Mouse (Mus musculus): ENCODE data around the gene Chmp3.

Gene Chmp3

GRCm38 (mm10) chr6:71608994-71609393 is 65.4 kb downstream of the Chmp3 start:
- no peak for DNase-seq (ENCODE audit: low read depth, low spot score)

- DNase-seq (ENCODE audit: low read depth, low spot score), result no peak
These were observed 66.4 kb downstream of the Chmp3 start for GRCm38 (mm10) chr6:71609968-71610367.

- DNase-seq (ENCODE audit: low read depth, low spot score), result no peak
These were observed 69.6 kb downstream of the Chmp3 start for GRCm38 (mm10) chr6:71613225-71613624.

GRCm38 (mm10) chr6:71616959-71617358 is 73.4 kb downstream of the Chmp3 start:
- no peak for DNase-seq (ENCODE audit: low read depth, low spot score)

GRCm38 (mm10) chr6:71621551-71621950 is 78.0 kb downstream of the Chmp3 start:
- DNase-seq (ENCODE audit: low read depth, low spot score), result no peak

GRCm38 (mm10) chr6:71621981-71622380 is 78.4 kb downstream of the Chmp3 start:
- DNase-seq (ENCODE audit: low read depth, low spot score), result no peak

GRCm38 (mm10) chr6:71624723-71625122 is 81.1 kb downstream of the Chmp3 start:
- peak; percentile 3 for DNase-seq (ENCODE audit: low read depth, low spot score)

- DNase-seq (ENCODE audit: low read depth, low spot score), result no peak
These were observed 82.4 kb downstream of the Chmp3 start for GRCm38 (mm10) chr6:71625984-71626383.

GRCm38 (mm10) chr6:71627325-71627724 is 83.7 kb downstream of the Chmp3 start:
- no peak for DNase-seq (ENCODE audit: low read depth, low spot score)

GRCm38 (mm10) chr6:71631196-71631595 is 87.6 kb downstream of the Chmp3 start:
- no peak for DNase-seq (ENCODE audit: low read depth, low spot score)

- peak; percentile 18 for DNase-seq (ENCODE audit: low read depth, low spot score)
These were observed 88.3 kb downstream of the Chmp3 start for GRCm38 (mm10) chr6:71631706-71632461.

All from forelimb bud, embryonic 11.5 days (tissue).